8 mouse cellular contexts compared by ENCODE assay signal in the genomic region with DNA sequence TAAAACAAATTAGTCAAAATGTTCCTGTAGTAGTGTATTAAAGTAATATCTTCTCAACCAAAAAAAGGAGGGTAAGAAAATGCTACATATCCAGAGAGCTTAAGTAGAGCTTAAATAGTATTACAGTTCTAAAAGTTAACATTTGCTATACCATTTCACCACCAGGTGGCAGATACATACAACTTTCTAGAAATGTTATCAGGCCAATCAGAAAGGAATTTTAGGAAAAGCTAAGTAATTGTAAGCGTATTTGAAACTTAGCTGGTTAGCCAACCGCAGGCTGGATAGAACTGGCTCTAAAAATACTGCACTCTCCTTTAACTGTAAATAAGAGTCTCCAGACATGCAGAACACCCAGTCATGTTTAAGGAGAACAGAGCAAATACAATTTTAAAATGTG. TPM values are rescaled to one million over a fixed set of nuclear protein-coding genes. Genes with fewer than 3 reads are reported as not detected.
A peak's percentile ranks its signal among the peaks of the same experiment; 100 is the strongest.
DNase-seq lines count a peak whose midpoint lies in the region; ATAC-seq lines count a peak whose summit lies in the region.

No protein-coding gene starts in this region.

- H3K4me1 ChIP-seq in forebrain, embryonic 13.5 days = peaks cover 7% of the 10 kb centered on the region; the same call in 1 of the 2 replicates

- no peaks in the 10 kb centered on the region for H3K27me3 ChIP-seq in forebrain, embryonic 13.5 days

- H3K4me3 ChIP-seq in forebrain, embryonic 13.5 days = no peak overlapping the region

- no peaks in the 10 kb centered on the region for H3K36me3 ChIP-seq in forebrain, embryonic 13.5 days (ENCODE audit: poor library complexity, severe bottlenecking)

- ATAC-seq in megakaryocyte-erythroid progenitor cell, adult 5-6 weeks (replicated peaks; ENCODE audit: low FRiP score, low TSS enrichment, poor library complexity, severe bottlenecking) = no peak
- ATAC-seq in forebrain, embryonic 13.5 days = no peak

- DNase-seq in adrenal gland, postnatal 10 days = peak; percentile 29
- no peak for DNase-seq in adrenal gland, adult 18-20 months (ENCODE audit: low spot score in 2 of 2)
- DNase-seq in kidney, postnatal 14 days = peak; percentile 53
- DNase-seq in kidney, adult 18-20 months = no peak
- DNase-seq in MN1 (ENCODE audit: low spot score) = peak; percentile 69
- peak; percentile 8 for DNase-seq in heart, postnatal 4 days

- no peak overlapping the region for H3K9ac ChIP-seq in forebrain, embryonic 13.5 days

- WGBS in forebrain, embryonic 13.5 days = 17% methylated on average over 2 of the region's 2 CpGs

- H3K9me3 ChIP-seq in forebrain, embryonic 13.5 days (replicated peaks) = no peaks in the 10 kb centered on the region

- H3K4me2 ChIP-seq in forebrain, embryonic 13.5 days = no peak overlapping the region

- H3K27ac ChIP-seq in forebrain, embryonic 13.5 days = no peak overlapping the region

RNA-seq across cellular contexts. Expression of gene Neo1, which starts 22.9 kb away (rescaled TPM):
- 10 to 100 TPM; 46.1 to 58.6 TPM for total RNA-seq in adrenal gland, postnatal 10 days (2021)
- 10 to 100 TPM; 44.5 to 52.7 TPM for total RNA-seq in adrenal gland, adult 18-20 months (2021)
- 10 to 100 TPM; 72.3 to 72.8 TPM for total RNA-seq in heart, postnatal 4 days (2021)
- total RNA-seq in megakaryocyte-erythroid progenitor cell, adult 5-6 weeks (2014; fragmentation: Nextera tagmentation) = not detected in 2 replicates
- total RNA-seq in megakaryocyte-erythroid progenitor cell, adult 5-6 weeks (2017) = not detected in 2 replicates
- polyA plus RNA-seq in forebrain, embryonic 13.5 days (2015; fragmentation: Nextera tagmentation; extraction: Ambion mirVana) = 33.7 and 35.6 TPM in 2 replicates

Comparison
In these comparisons a context has a peak if more than half of its experiments do, and no peak if none do; other contexts are left out.
1. DNase-seq: peak in adrenal gland, postnatal 10 days (single experiment), kidney, postnatal 14 days (single experiment), MN1 (single experiment) and heart, postnatal 4 days (single experiment); none in adrenal gland, adult 18-20 months (0 of 2) and kidney, adult 18-20 months (single experiment).
2. RNA of gene Neo1, which starts 22.9 kb away (total RNA-seq): 72.3 to 72.8 TPM in heart, postnatal 4 days, 46.1 to 58.6 TPM in adrenal gland, postnatal 10 days and 44.5 to 52.7 TPM in adrenal gland, adult 18-20 months; not detected in megakaryocyte-erythroid progenitor cell, adult 5-6 weeks; every median in the first group is over 10 times any median in the second.